Mouse (Mus musculus): ENCODE results near the gene Eno1. TPM values are rescaled to one million over a fixed set of nuclear protein-coding genes. Genes with fewer than 3 reads are reported as not detected.
A peak's percentile ranks its signal among the peaks of the same experiment; 100 is the strongest.

Gene Eno1
- total RNA-seq (2015; ENCODE audit: low replicate concordance) (111 and 119 TPM in 2 replicates), total RNA-seq (2017; ENCODE audit: low replicate concordance) (73.2 and 74.7 TPM in 2 replicates)

- ATAC-seq (replicated peaks; ENCODE audit: low FRiP score, poor library complexity, severe bottlenecking) = peak; percentile 93
Observed at GRCm38 (mm10) chr4:150236521-150237481, at the start of gene Eno1. Eno1 (plus strand) TSS chr4:150236721.

DNA sequence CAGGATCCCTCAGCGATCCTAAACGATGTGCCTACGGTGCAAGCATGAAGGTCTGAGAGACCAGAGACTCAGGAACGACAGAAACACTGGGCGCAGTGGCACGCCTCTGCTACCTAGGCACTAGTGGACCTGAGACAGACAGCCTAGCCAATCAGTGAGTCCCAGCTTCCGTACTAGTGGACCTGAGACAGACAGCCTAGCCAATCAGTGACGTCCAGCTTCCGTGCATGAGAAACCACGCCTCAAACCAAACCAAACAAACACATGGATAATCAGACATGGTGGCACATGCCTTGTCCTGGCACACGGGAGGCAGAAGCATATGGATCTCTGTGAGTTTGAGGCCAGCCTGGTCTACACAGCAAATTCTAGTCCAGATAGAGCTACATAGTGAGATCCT, 48.3 kb upstream of the Eno1 start:
- no peak for ATAC-seq (replicated peaks; ENCODE audit: low FRiP score, poor library complexity, severe bottlenecking)

DNA sequence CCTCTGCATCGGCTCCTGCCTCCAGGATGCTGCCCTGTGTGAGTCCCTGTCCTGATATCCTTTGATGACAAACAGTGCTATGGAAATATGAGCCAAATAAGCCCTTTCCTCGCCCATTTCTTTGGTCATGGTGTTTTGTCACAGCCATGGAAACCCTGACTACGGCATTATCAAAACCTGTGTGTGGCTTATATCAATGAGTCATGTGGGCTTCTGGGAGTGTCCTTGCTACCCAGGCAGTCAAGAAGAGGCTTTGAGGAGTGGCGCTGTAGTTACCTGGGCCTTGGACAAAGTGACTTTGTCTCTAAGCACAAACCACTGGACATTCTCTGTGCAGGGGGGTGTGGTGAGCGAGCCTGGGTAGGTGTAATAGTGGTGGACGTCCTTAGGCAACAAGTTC, 44.3 kb upstream of the Eno1 start:
- no peak for ATAC-seq (replicated peaks; ENCODE audit: low FRiP score, poor library complexity, severe bottlenecking)

DNA sequence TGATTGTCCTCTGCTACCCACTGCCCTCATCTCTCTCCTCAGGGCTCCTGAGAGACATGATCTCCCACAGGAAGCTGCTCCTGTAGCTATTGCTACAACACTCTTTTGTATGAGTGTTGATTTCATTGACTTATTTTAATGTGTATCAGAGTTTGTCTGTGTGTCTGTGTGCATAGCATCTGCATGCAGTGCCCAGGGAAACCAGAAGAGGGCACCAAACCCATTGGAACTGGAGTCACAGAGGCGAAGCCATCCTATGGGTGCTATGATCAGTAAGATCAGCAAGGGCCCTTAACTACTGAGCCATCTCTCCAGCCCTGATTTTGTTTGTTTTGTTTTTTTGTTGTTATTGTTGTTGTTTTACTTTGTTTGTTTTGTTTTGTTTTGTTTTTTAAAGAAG, 42.6 kb upstream of the Eno1 start:
- peak; percentile 79; the same call in 1 of the 2 replicates for ATAC-seq (replicated peaks; ENCODE audit: low FRiP score, poor library complexity, severe bottlenecking)

DNA sequence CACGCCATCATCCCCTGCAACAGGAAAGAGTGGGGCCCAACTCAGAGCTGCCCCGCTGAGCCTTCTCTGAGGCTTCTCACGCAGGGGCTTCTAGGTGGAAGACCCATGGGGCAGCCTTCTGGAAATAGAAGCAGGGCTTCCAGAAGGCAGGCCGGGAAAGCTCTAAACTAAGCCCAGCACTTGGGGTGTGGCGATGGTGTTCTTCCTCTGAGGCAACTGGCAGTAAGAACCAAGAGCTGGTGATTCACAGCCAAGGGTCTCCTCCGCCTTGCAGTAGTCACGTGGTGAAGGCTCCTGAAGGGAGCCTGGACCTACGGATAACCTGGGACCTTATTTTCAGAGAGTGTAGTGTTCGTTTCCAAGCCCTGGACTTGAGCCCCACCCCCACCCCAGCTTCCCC, 38.3 kb upstream of the Eno1 start:
- no peak for ATAC-seq (replicated peaks; ENCODE audit: low FRiP score, poor library complexity, severe bottlenecking)

DNA sequence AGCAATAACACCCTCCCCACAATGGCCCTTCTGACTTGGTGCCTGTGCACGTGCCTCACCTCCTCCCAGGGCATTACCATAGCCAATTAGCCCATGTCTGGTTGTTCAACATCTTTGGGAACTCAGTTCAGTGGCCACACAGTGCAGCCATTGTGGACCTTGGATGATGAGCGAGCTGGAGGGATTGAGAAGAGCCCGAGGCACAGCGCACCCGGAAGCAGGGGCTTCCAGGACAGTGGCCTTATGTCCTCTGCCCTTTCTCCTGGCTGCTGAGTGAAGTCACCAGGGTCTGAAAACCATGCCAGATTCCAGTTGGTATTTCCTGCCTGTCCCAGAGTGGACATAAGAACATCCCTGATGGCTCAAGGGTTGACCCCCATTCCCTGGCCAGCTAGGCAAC, 35.3 kb upstream of the Eno1 start, which contains the start of gene Car6:
TSS of gene Car6 (minus strand) at position 101 of the 400 bp plus-strand sequence.
- no peak for ATAC-seq (replicated peaks; ENCODE audit: low FRiP score, poor library complexity, severe bottlenecking)

DNA sequence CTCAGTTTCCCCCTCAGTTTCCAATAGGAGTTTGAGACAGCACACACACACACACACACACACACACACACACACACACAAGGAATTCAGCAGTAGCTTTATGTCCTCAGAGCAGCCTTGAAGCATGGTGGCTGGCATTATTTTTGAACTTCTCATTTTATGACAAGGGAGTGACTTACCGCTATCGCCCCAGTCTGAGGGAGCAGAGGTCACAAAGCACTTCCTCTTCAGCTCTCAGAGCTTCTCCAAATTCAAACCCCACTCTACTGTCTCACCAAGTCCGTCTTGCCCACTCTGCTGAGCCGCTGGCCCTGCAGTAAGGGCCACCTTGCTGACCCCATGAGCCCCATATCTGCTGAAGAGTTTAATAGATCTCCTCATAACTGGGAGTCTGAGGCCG, 33.8 kb upstream of the Eno1 start:
- ATAC-seq (replicated peaks; ENCODE audit: low FRiP score, poor library complexity, severe bottlenecking) = no peak

DNA sequence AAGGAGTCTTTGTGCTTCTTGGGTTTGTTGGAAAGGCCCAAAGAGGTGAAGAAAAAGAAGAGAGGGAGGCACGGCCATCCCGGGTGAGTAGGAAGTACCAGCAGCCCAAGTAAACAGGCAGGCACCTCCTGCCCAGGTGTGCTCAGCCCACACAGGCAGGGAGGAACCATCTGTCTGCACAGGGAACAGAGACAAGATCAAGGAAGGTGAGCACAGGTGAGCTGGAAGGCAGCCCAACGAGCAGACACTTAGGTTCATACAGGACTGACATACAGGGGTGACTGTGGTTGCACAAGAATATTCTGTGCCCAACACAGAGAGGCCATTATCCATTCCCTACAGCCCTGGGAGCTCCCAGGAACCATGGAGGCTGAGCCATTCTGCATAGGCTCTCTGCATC, 31.6 kb upstream of the Eno1 start:
- no peak for ATAC-seq (replicated peaks; ENCODE audit: low FRiP score, poor library complexity, severe bottlenecking)

GRCm38 (mm10) chr4:150209751-150210150, 26.8 kb upstream of the Eno1 start:
- no peak for ATAC-seq (replicated peaks; ENCODE audit: low FRiP score, poor library complexity, severe bottlenecking)

DNA sequence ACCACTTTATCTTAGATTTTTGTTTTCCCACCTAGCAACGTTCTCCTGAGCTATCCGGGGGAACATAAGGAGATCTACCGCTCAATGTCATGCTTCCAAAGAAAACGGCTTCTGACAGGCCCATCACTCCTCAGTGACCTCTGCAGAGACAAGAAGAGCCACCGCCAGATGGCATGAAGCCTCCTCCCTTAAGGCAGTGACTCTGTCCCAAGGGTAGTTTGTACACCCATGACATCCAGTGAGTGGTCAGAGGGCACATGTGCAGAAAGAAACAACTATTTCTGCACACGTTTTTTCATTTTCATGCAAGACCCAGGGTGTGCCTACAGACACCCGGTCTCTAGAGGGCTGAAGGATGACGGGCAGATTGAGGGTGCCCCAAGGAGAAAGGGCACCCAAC, 26.2 kb upstream of the Eno1 start:
- no peak for ATAC-seq (replicated peaks; ENCODE audit: low FRiP score, poor library complexity, severe bottlenecking)

DNA sequence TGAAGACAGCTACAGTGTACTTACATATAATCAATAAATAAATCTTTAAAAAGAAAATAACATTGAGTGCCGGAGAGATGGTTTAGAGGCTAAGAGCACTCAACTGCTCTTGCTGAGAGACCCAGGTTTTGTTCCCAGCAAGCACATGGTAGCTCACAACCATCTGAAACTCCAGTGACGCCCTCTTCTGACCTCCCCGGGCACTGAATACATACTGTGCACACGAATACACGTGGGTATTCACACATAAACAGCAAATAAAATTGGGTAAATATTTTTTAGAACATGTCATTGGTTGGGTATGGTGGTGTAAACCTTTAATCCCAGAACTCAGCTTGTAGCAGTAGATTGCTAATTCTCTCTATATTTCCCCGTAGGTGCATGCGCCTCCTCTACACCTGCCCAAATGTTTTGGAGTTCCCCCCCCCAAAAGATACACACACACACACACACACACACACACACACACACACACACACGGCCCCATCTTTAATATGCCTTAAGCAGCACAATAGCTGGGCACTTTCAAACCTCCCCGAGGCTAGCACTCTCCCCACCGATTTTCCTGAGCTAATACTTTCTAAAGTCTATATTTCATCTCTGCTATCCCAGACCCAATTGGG, 24.5 kb upstream of the Eno1 start:
- no peak for ATAC-seq (replicated peaks; ENCODE audit: low FRiP score, poor library complexity, severe bottlenecking)

DNA sequence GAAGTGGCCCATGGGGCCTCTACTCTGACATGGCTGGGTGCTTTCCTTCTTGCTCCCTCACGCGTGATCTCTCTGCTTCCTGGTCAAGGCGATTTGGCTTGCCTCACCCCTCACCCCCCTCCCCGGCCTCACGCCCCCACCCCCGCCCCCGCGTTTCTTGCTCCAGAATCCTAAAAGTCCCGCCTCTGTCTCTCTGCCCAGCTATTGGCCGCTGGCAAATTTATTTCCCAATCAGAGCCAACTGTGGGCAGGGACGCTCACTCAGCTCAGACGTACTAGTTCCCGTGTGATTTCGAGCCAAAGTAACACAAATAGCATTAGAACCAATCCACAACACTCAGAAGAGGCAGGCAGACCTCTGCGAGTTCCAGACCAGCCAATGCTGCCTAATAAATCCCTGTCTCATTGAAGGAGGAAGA, 24.0 kb upstream of the Eno1 start:
- ATAC-seq (replicated peaks; ENCODE audit: low FRiP score, poor library complexity, severe bottlenecking) = no peak

DNA sequence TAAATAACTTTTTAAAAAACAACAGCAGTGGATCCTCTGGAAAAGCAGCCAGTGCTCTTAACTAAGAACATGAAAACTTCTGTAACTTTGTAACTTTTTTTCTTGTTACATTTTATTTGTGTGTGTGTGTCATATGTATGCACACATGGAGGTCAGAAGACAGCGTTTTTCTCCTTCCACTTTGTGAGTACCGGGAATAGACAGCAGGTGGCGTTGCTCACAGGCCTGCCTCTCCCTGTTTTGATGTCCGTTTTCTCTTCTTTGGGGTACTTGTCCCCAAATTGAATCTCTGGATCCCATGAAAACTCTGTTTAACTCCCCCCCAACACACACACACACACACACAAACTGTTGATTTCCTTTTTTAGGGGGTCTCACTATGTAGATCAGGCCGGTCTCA, 22.6 kb upstream of the Eno1 start:
- ATAC-seq (replicated peaks; ENCODE audit: low FRiP score, poor library complexity, severe bottlenecking) = no peak; the same call in 1 of the 2 replicates

DNA sequence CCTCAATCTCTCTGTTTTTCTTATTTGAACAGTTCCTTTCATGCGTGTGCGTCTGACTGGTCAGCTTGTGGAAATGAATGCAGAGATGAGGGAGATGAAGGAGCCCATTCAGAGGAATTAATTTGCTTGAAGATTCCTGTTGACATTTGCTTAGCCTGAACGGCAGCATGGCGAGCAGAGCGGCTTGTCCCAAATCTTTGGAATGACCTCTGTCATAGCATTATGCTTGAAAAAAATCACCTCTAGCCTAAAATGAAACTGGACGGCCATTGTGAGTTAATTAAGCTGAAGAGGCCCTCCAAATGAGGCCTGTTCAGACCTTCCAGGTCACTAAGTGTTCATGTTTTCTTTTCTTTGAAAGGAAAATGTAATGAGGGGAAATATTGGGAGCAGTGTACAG, 20.1 kb upstream of the Eno1 start:
- no peak for ATAC-seq (replicated peaks; ENCODE audit: low FRiP score, poor library complexity, severe bottlenecking)

DNA sequence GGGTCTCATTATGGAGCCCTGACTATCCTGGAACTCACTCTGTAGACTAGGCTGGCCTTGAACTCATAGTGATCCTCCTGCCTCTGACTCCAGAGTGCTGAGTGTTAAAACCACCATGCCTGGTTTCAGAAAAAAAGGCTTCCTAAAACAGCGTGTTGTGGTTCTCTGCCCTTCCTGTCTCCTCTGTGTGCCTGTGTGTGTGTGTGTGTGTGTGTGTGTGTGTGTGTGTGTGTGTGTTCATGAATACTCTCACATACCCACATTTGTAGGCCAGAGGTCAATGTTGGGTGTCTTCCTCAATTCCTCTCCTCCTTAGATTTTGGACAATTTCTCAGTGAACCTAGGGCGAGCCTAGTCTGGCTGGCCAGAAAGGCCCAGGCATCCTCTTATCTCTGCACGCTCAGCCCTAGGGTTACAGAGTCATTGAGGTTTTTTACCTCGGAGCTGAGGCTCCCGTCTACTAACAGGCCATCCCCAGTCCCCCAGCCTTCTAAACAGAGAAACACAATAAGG, 19.4 kb upstream of the Eno1 start:
- ATAC-seq (replicated peaks; ENCODE audit: low FRiP score, poor library complexity, severe bottlenecking) = no peak

- ATAC-seq (replicated peaks; ENCODE audit: low FRiP score, poor library complexity, severe bottlenecking) = no peak
Observed at GRCm38 (mm10) chr4:150217935-150218334, 18.6 kb upstream of the Eno1 start.

DNA sequence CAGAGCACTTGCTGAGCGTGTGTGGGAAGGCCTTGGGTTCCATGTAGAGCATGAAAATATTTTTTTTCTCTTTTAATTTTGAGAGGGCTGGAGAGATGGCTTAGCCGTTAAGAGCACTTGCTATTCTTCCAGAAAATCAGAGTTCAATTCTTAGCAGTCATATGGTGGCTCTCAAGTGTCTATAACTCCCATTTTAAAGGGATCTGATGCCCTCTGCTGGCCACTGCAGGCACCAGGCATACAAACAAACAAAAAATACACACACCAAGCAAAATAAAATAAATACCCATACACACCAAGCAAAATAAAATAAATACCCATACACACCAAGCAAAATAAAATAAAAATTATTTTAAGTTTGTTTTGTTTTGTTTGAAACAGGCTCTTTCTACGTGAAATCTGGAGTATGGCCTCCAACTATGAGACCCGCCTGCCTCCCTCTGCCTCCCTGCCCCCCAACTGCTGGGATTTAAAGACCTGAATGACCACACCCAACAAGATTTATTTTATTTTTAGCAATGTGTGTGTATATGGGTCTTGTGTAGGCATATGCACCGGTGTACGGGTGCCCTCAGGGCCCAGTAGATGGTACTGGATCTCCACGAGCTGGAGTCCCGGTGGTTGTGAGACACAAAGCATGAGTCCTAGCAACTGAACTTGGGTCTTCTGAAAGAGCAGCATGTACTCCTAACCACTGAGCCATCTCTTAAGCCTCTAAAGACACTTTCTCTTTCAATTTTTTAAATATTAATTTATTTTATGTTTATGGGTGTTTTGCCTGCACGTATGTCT, 16.8 kb upstream of the Eno1 start:
- no peak for ATAC-seq (replicated peaks; ENCODE audit: low FRiP score, poor library complexity, severe bottlenecking)

- ATAC-seq (replicated peaks; ENCODE audit: low FRiP score, poor library complexity, severe bottlenecking) = no peak
Observed at GRCm38 (mm10) chr4:150220584-150220983, 15.9 kb upstream of the Eno1 start.

DNA sequence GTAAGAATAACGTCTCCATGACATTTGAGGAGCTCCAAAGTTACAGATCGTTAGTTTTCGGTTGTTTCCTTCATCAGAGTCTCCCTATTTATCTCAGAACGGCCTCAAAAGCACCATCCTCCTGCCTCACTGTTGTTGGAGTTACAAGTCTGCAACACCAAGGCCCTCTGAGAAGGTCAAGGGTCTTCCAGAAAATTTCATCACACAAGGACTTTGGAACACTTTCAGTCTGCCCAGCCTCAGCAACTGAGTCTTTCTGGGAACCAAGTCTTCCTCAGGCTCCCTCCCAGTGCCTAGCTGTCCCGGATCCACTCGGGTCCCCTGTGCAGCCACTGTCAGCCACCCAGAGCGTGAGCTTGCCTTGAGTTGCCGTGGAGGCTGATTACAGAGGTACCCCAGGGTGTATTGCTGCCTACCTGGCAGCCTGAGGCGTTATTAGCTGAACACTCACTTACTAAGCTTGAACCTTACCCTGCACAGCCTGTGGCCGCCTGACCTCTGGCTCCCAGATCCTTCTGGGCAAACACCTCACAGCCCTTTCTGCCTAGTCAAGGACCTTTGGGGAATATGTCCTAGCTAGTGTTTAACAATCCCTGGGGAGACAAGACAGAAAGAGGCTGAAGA, 15.4 kb upstream of the Eno1 start:
- ATAC-seq (replicated peaks; ENCODE audit: low FRiP score, poor library complexity, severe bottlenecking) = no peak

GRCm38 (mm10) chr4:150223830-150224229, 12.7 kb upstream of the Eno1 start:
- no peak for ATAC-seq (replicated peaks; ENCODE audit: low FRiP score, poor library complexity, severe bottlenecking)
